Mouse (Mus musculus) embryonic facial prominence, embryonic 11.5 days (tissue): Measurements from ENCODE around the gene Crb3. TPM values are rescaled to one million over a fixed set of nuclear protein-coding genes. Genes with fewer than 3 reads are reported as not detected.
"Not testable (repeated sequence)": the region's sequence is repeated elsewhere in the genome, so short reads cannot be mapped to it uniquely, and the experiment has no call there.

ENCODE experiments used
- ATAC-seq: fragments of 200-750 bp; cut with Nextera tagmentation; replicated peaks from 2 replicates; pipeline ENCODE4 v1.8.0; 2017; ENCODE audit warnings: low read depth; ENCODE audit not compliant: insufficient number of reproducible peaks, low FRiP score, low TSS enrichment
- DNase-seq: peaks from one replicate; pipeline ENCODE4 v3.0.0-alpha.2; 2015; ENCODE audit warnings: low spot score
- H3K27ac ChIP-seq: fragments of 300-500 bp; sonication (generic); replicated peaks from 2 replicates; pipeline ENCODE4 v1.5.1; 2014; ENCODE audit warnings: mild to moderate bottlenecking, low read depth, low read length, control low read depth
- H3K27me3 ChIP-seq: fragments of 300-500 bp; sonication (generic); 2 replicates; pipeline ENCODE4 v1.6.1; 2014; ENCODE audit warnings: mild to moderate bottlenecking, low read length, moderate library complexity, mixed read lengths; ENCODE audit not compliant: control insufficient read depth, insufficient read depth
- H3K36me3 ChIP-seq: fragments of 300-500 bp; sonication (generic); replicated peaks from 2 replicates; pipeline ENCODE4 v1.6.1; 2014; ENCODE audit warnings: low read depth, mild to moderate bottlenecking, low read length, moderate library complexity, mixed read lengths; ENCODE audit not compliant: control insufficient read depth, insufficient read depth
- H3K4me1 ChIP-seq: fragments of 300-500 bp; sonication (generic); 2 replicates; pipeline ENCODE4 v1.6.1; 2014; ENCODE audit warnings: low read length, mixed read lengths; ENCODE audit not compliant: control insufficient read depth, insufficient read depth
- H3K4me2 ChIP-seq: fragments of 300-500 bp; sonication (generic); 2 replicates; pipeline ENCODE4 v1.6.1; 2014; ENCODE audit warnings: low read depth, mild to moderate bottlenecking, control low read depth, low read length, moderate library complexity
- H3K4me3 ChIP-seq: fragments of 300-500 bp; sonication (generic); 2 replicates; pipeline ENCODE4 v1.5.1; 2014; ENCODE audit warnings: low read depth, low read length, control low read depth
- H3K9ac ChIP-seq: fragments of 300-500 bp; sonication (generic); replicated peaks from 2 replicates; pipeline ENCODE4 v1.6.1; 2014; ENCODE audit warnings: mild to moderate bottlenecking, control low read depth, low read length
- H3K9me3 ChIP-seq: fragments of 300-500 bp; sonication (generic); replicated peaks from 2 replicates; pipeline ENCODE4 v1.6.1; 2016; ENCODE audit warnings: mild to moderate bottlenecking, low read length, inconsistent platforms, mixed read lengths; ENCODE audit not compliant: control insufficient read depth
- WGBS: fragments of 180-500 bp; shearing (Covaris S2); extraction: QIAGEN DNeasy Blood & Tissue Kit; methylation state at CpG from one replicate; pipeline ENCODE4 v1.1.7; 2014; 5-methylcytosine and 5-hydroxymethylcytosine counted together
- polyA plus RNA-seq: library from polyadenylated mRNA; unstranded; fragments of >200 nt; fragmentation: Nextera tagmentation; extraction: Ambion mirVana; gene quantifications from 2 replicates; pipeline ENCODE4 v1.2.1, GENCODE M21; 2014

Crb3 gene
- polyA plus RNA-seq, 1 experiment from 2014 or later: 5.1 TPM

DNA sequence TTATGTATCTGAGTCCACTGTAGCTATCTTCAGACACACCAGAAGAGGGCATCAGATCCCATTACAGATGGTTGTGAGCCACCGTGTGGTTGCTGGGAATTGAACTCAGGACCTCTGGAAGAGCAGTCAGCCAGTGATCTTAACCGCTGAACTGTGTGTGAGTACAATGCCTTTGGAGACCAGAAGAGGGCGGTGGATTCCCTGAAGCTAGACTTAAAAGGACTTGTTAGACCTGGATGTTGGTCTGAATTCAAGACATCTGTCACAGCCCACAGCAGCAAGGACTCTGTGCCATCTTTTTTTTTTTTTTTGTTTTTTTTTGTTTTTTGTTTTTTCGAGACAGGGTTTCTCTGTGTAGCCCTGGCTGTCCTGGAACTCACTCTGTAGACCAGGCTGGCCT is 7.2 kb upstream of the Crb3 start:
- not testable (repeated sequence) for H3K9me3 ChIP-seq, H3K27me3 ChIP-seq, H3K4me2 ChIP-seq, H3K4me1 ChIP-seq, ATAC-seq, H3K4me3 ChIP-seq, H3K36me3 ChIP-seq, H3K9ac ChIP-seq, H3K27ac ChIP-seq, DNase-seq
- 85% methylated on average over 4 of the region's 4 CpGs for WGBS

- Histone ChIP-seq H3K4me3 (no peak overlapping the region), H3K4me2 (no peak overlapping the region), H3K9ac (no peak overlapping the region), H3K9me3 (no peaks in the 10 kb centered on the region), H3K27me3 (peaks cover 4% of the 10 kb centered on the region), H3K36me3 (no peaks in the 10 kb centered on the region; the same call in none of the 2 replicates), H3K4me1 (no peaks in the 10 kb centered on the region), H3K27ac (no peak overlapping the region)
- no peak for DNase-seq
- no peak for ATAC-seq
- WGBS: 85% methylated on average over 3 of the region's 3 CpGs
Observed at GRCm38 (mm10) chr17:57056246-57056645, 2.7 kb upstream of the Crb3 start.

- DNase-seq: peak; percentile 84
- Histone ChIP-seq H3K4me2 (peak within 1 kb of the TSS; percentile 51), H3K4me3 (peak within 1 kb of the TSS; percentile 74), H3K36me3 (no peaks in the 10 kb centered on the region; the same call in 1 of the 2 replicates), H3K9me3 (no peaks in the 10 kb centered on the region), H3K4me1 (peaks cover 3% of the 10 kb centered on the region), H3K27me3 (peaks cover 24% of the 10 kb centered on the region), H3K9ac (peak within 1 kb of the TSS; percentile 67), H3K27ac (no peak within 1 kb of the TSS)
- peak; percentile 61 for ATAC-seq
- WGBS: 1% methylated on average over 17 of the region's 45 CpGs
Observed at GRCm38 (mm10) chr17:57059486-57059977, 627 bp downstream of the Crb3 start, which contains the start of gene Slc25a23. TSS of gene Slc25a23 (minus strand) at chr17:57059863.

DNA sequence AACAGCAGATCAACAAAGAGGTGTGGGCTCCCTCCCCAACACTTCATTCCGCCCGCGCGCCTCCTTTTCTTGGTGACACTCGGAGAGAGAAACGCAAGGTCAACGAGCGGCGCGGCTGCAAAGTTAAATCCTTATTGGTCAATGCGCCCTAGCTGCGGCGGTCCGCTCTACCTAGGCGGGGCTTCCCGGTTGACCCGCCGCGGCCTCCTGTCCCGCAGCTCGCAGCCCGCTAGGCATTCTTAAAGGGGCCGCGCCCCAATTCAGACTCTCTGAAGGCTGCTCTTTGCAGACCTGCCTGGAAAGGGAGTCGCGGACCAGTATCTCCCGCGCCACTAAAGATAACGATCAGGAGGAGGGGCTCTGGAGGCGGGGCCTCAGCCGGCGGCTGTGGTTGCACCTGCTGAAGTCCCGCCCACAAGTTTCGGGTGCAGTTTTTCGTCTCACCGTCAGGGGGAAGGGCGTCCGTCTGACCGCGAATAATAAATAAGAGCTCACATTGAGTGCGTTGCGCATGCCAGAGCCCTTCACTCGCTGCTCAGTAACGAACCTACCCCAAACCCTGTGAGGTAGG is 1.4 kb downstream of the Crb3 start:
- H3K36me3 ChIP-seq: no peaks in the 10 kb centered on the region
- peak; percentile 95 for DNase-seq
- no peak overlapping the region for H3K9ac ChIP-seq
- H3K4me1 ChIP-seq: peaks cover 3% of the 10 kb centered on the region
- WGBS: under 1% methylated on average over 44 of the region's 44 CpGs
- H3K27me3 ChIP-seq: peaks cover 24% of the 10 kb centered on the region
- peak; percentile 86 for ATAC-seq
- H3K4me3 ChIP-seq: peak overlapping the region; percentile 74
- H3K9me3 ChIP-seq: no peaks in the 10 kb centered on the region
- peak overlapping the region; percentile 51 for H3K4me2 ChIP-seq
- no peak overlapping the region for H3K27ac ChIP-seq

DNA sequence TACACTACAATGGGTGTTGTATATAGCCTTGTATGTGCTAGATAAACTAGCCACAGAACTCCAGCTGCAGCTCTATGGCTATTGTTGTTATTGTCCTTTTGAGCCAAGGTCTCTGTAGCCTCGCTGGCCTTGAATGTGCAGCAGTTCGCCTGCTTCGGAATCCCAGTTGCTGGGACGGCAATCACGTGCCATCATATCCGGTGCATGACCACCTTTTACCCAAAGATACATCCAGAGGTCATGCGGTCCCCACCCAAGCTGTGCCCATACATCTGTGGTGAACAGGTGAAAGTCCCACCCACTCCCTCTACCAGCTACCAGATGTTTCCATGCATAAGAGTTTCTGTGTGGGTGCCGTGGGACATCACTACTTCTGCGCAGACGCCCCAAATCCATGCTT is 2.2 kb downstream of the Crb3 start:
- no peaks in the 10 kb centered on the region for H3K36me3 ChIP-seq
- H3K9me3 ChIP-seq: no peaks in the 10 kb centered on the region
- no peak for ATAC-seq
- H3K9ac ChIP-seq: no peak overlapping the region
- H3K4me3 ChIP-seq: no peak overlapping the region; the same call in 1 of the 2 replicates
- no peak overlapping the region for H3K4me2 ChIP-seq
- peaks cover 3% of the 10 kb centered on the region for H3K4me1 ChIP-seq
- peaks cover 24% of the 10 kb centered on the region for H3K27me3 ChIP-seq
- 38% methylated on average over 10 of the region's 10 CpGs for WGBS
- H3K27ac ChIP-seq: no peak overlapping the region
- DNase-seq: no peak

GRCm38 (mm10) chr17:57062011-57062521 is 3.2 kb downstream of the Crb3 start:
- ATAC-seq (no peak), DNase-seq (peak; percentile 23)
- Histone ChIP-seq H3K9ac (no peak overlapping the region), H3K9me3 (no peaks in the 10 kb centered on the region), H3K4me2 (peak overlapping the region; percentile 19; the same call in 1 of the 2 replicates), H3K36me3 (no peaks in the 10 kb centered on the region), H3K4me3 (peak overlapping the region; percentile 26), H3K27ac (no peak overlapping the region), H3K27me3 (peaks cover 24% of the 10 kb centered on the region), H3K4me1 (peaks cover 3% of the 10 kb centered on the region)
- WGBS: 2% methylated on average over 39 of the region's 39 CpGs

GRCm38 (mm10) chr17:57062548-57062947 is 3.6 kb downstream of the Crb3 start:
- Histone ChIP-seq H3K36me3 (no peaks in the 10 kb centered on the region), H3K4me2 (peak overlapping the region; percentile 19), H3K9me3 (no peaks in the 10 kb centered on the region), H3K27ac (no peak overlapping the region), H3K9ac (no peak overlapping the region), H3K27me3 (peaks cover 24% of the 10 kb centered on the region), H3K4me3 (peak overlapping the region; percentile 26), H3K4me1 (peaks cover 3% of the 10 kb centered on the region)
- WGBS: 1% methylated on average over 22 of the region's 22 CpGs
- ATAC-seq (no peak), DNase-seq (no peak)

GRCm38 (mm10) chr17:57063031-57063430 is 4.1 kb downstream of the Crb3 start:
- peaks cover 3% of the 10 kb centered on the region for H3K4me1 ChIP-seq
- H3K4me2 ChIP-seq: no peak overlapping the region; the same call in 1 of the 2 replicates
- 6% methylated on average over 8 of the region's 8 CpGs for WGBS
- no peaks in the 10 kb centered on the region for H3K36me3 ChIP-seq
- H3K9ac ChIP-seq: no peak overlapping the region
- H3K27ac ChIP-seq: no peak overlapping the region
- H3K4me3 ChIP-seq: no peak overlapping the region
- H3K9me3 ChIP-seq: no peaks in the 10 kb centered on the region
- no peak for DNase-seq
- H3K27me3 ChIP-seq: peaks cover 24% of the 10 kb centered on the region
- no peak for ATAC-seq
